Mouse (Mus musculus) regulatory T cell (primary cell): Measurements from ENCODE around the gene Dleu7.

Experiments
- in situ Hi-C: fragments of 300-600 bp; cut with MboI, MseI; formaldehyde crosslinking; loops from one replicate; pipeline ENCODE4 v1.15.1; 2025; ENCODE audit warnings: high pct_unique_total_duplicates

The Dleu7 gene

GRCm38 (mm10) chr14:62291406-62291987 lies 1.4 kb downstream of the Dleu7 start:
- in situ Hi-C loops: no loop called here

- in situ Hi-C loops: no loop called here
Observed at GRCm38 (mm10) chr14:62288731-62289130, 4.1 kb downstream of the Dleu7 start.

GRCm38 (mm10) chr14:62282974-62283373 lies 9.9 kb downstream of the Dleu7 start:
- in situ Hi-C loops: no loop called here

- in situ Hi-C loops: no loop called here
Observed at GRCm38 (mm10) chr14:62273604-62274003, 19.2 kb downstream of the Dleu7 start.

- in situ Hi-C loops: no loop called here
Observed at GRCm38 (mm10) chr14:62270698-62271396, 22.0 kb downstream of the Dleu7 start.

- in situ Hi-C loops: loop anchor here (5.0 to 10.0 kb wide), 2 partner anchors 198 to 214 kb away; partner anchors contain the start of gene Gucy1b2
Observed at GRCm38 (mm10) chr14:62258978-62259536, 33.8 kb downstream of the Dleu7 start.

GRCm38 (mm10) chr14:62258125-62258524 lies 34.7 kb downstream of the Dleu7 start:
- in situ Hi-C loops: loop anchor here (5.0 to 10.0 kb wide), 2 partner anchors 199 to 213 kb away; partner anchors contain the start of gene Gucy1b2

- in situ Hi-C loops: loop anchor here (5.0 to 10.0 kb wide), 2 partner anchors 201 to 211 kb away; partner anchors contain the start of gene Gucy1b2
Observed at GRCm38 (mm10) chr14:62256066-62256465, 36.8 kb downstream of the Dleu7 start.

GRCm38 (mm10) chr14:62254371-62254770 lies 38.5 kb downstream of the Dleu7 start:
- in situ Hi-C loops: loop anchor here (5.0 to 10.0 kb wide), 2 partner anchors 210 to 682 kb away; no protein-coding TSS in a partner anchor

- in situ Hi-C loops: loop anchor here (5.0 to 10.0 kb wide), 2 partner anchors 207 to 680 kb away; no protein-coding TSS in a partner anchor
Observed at GRCm38 (mm10) chr14:62251999-62252398, 40.8 kb downstream of the Dleu7 start.

GRCm38 (mm10) chr14:62250046-62250445 lies 42.8 kb downstream of the Dleu7 start:
- in situ Hi-C loops: loop anchor here (5.0 to 10.0 kb wide), 2 partner anchors 205 to 678 kb away; no protein-coding TSS in a partner anchor

- in situ Hi-C loops: no loop called here
Observed at GRCm38 (mm10) chr14:62249251-62249650, 43.6 kb downstream of the Dleu7 start.

GRCm38 (mm10) chr14:62248796-62249195 lies 44.1 kb downstream of the Dleu7 start:
- in situ Hi-C loops: no loop called here

GRCm38 (mm10) chr14:62248345-62248744 lies 44.5 kb downstream of the Dleu7 start:
- in situ Hi-C loops: no loop called here

GRCm38 (mm10) chr14:62245557-62245956 lies 47.3 kb downstream of the Dleu7 start:
- in situ Hi-C loops: no loop called here

- in situ Hi-C loops: no loop called here
Observed at GRCm38 (mm10) chr14:62243530-62243929, 49.3 kb downstream of the Dleu7 start.

- in situ Hi-C loops: no loop called here
Observed at GRCm38 (mm10) chr14:62235969-62236368, 56.9 kb downstream of the Dleu7 start.

GRCm38 (mm10) chr14:62235214-62235613 lies 57.6 kb downstream of the Dleu7 start:
- in situ Hi-C loops: no loop called here

GRCm38 (mm10) chr14:62230968-62231367 lies 61.9 kb downstream of the Dleu7 start:
- in situ Hi-C loops: loop anchor here (5.0 kb wide), 1 partner anchor 91 kb away; no protein-coding TSS in a partner anchor

GRCm38 (mm10) chr14:62227101-62227500 lies 65.7 kb downstream of the Dleu7 start:
- in situ Hi-C loops: no loop called here

GRCm38 (mm10) chr14:62226576-62227047 lies 66.2 kb downstream of the Dleu7 start:
- in situ Hi-C loops: no loop called here
